Mouse (Mus musculus) heart, embryonic 13.5 days (tissue): ENCODE results near the gene Melk. TPM values are rescaled to one million over a fixed set of nuclear protein-coding genes. Genes with fewer than 3 reads are reported as not detected.

Experiments
- ATAC-seq: fragments of 200-750 bp; cut with Nextera tagmentation; 2 replicates; pipeline ENCODE4 v1.8.0; 2017; ENCODE audit warnings: moderate TSS enrichment; ENCODE audit not compliant: insufficient number of reproducible peaks, low FRiP score, low TSS enrichment; ENCODE audit errors: extremely low read depth
- H3K27ac ChIP-seq: fragments of 300-500 bp; sonication (generic); replicated peaks from 2 replicates; pipeline ENCODE4 v1.5.1; 2015; ENCODE audit warnings: moderate library complexity, mild to moderate bottlenecking, inconsistent platforms
- H3K27me3 ChIP-seq: fragments of 300-500 bp; sonication (generic); replicated peaks from 2 replicates; pipeline ENCODE4 v1.6.1; 2015; ENCODE audit warnings: mild to moderate bottlenecking, inconsistent platforms
- H3K36me3 ChIP-seq: fragments of 300-500 bp; sonication (generic); 2 replicates; pipeline ENCODE4 v1.6.1; 2015; ENCODE audit warnings: mild to moderate bottlenecking, inconsistent platforms
- H3K4me1 ChIP-seq: fragments of 300-500 bp; sonication (generic); 2 replicates; pipeline ENCODE4 v1.6.1; 2015; ENCODE audit warnings: inconsistent platforms
- H3K4me2 ChIP-seq: fragments of 300-500 bp; sonication (generic); 2 replicates; pipeline ENCODE4 v1.6.1; 2015; ENCODE audit warnings: inconsistent platforms, mild to moderate bottlenecking, moderate library complexity
- H3K4me3 ChIP-seq: fragments of 300-500 bp; sonication (generic); 2 replicates; pipeline ENCODE4 v1.5.1; 2015; ENCODE audit warnings: moderate library complexity, mild to moderate bottlenecking, inconsistent platforms
- H3K9ac ChIP-seq: fragments of 300-500 bp; sonication (generic); 2 replicates; pipeline ENCODE4 v1.6.1; 2015; ENCODE audit warnings: inconsistent platforms, mild to moderate bottlenecking, moderate library complexity
- H3K9me3 ChIP-seq: fragments of 300-500 bp; sonication (generic); 2 replicates; pipeline ENCODE4 v1.6.1; 2016; ENCODE audit warnings: inconsistent platforms
- WGBS: fragments of 180-500 bp; shearing (Covaris S2); methylation state at CpG from one replicate; pipeline ENCODE4 v1.1.7; 2015; ENCODE audit warnings: mixed read lengths; 5-methylcytosine and 5-hydroxymethylcytosine counted together
- polyA plus RNA-seq: library from polyadenylated mRNA; unstranded; fragments of >200 nt; fragmentation: Nextera tagmentation; extraction: Ambion mirVana; gene quantifications from 2 replicates; pipeline ENCODE4 v1.2.1, GENCODE M21; 2015

Gene Melk
- polyA plus RNA-seq, 1 experiment from 2014 or later: 28.4 TPM

GRCm38 (mm10) chr4:44281597-44282265, 18.9 kb upstream of the Melk start:
- no peak for ATAC-seq
- no peak overlapping the region for H3K27ac ChIP-seq
- no peak overlapping the region for H3K4me3 ChIP-seq
- no peaks in the 10 kb centered on the region for H3K27me3 ChIP-seq
- H3K4me1 ChIP-seq: no peaks in the 10 kb centered on the region
- no peaks in the 10 kb centered on the region for H3K36me3 ChIP-seq
- no peaks in the 10 kb centered on the region for H3K9me3 ChIP-seq
- H3K9ac ChIP-seq: no peak overlapping the region
- WGBS: 66% methylated on average over 7 of the region's 7 CpGs
- H3K4me2 ChIP-seq: no peak overlapping the region

GRCm38 (mm10) chr4:44292534-44292933, 8.1 kb upstream of the Melk start:
- WGBS: 11% methylated on average over 7 of the region's 7 CpGs
- H3K4me1 ChIP-seq: no peaks in the 10 kb centered on the region
- H3K4me3 ChIP-seq: no peak overlapping the region
- no peaks in the 10 kb centered on the region for H3K27me3 ChIP-seq
- ATAC-seq: no peak
- no peak overlapping the region for H3K27ac ChIP-seq
- H3K36me3 ChIP-seq: no peaks in the 10 kb centered on the region
- H3K9me3 ChIP-seq: no peaks in the 10 kb centered on the region
- H3K4me2 ChIP-seq: no peak overlapping the region
- no peak overlapping the region for H3K9ac ChIP-seq

- H3K27ac ChIP-seq: no peak overlapping the region
- no peak overlapping the region for H3K4me2 ChIP-seq
- H3K9me3 ChIP-seq: no peaks in the 10 kb centered on the region
- H3K4me3 ChIP-seq: no peak overlapping the region
- 35% methylated on average over 1 of the region's 1 CpGs for WGBS
- H3K9ac ChIP-seq: no peak overlapping the region
- no peaks in the 10 kb centered on the region for H3K27me3 ChIP-seq
- no peak for ATAC-seq
- H3K4me1 ChIP-seq: no peaks in the 10 kb centered on the region
- no peaks in the 10 kb centered on the region for H3K36me3 ChIP-seq
These were observed 4.8 kb upstream of the Melk start for GRCm38 (mm10) chr4:44295837-44296236.

- H3K36me3 ChIP-seq: peaks cover 62% of the 10 kb centered on the region
- no peak overlapping the region for H3K4me2 ChIP-seq
- WGBS: 82% methylated on average over 7 of the region's 7 CpGs
- no peak overlapping the region for H3K27ac ChIP-seq
- no peaks in the 10 kb centered on the region for H3K27me3 ChIP-seq
- ATAC-seq: no peak
- H3K4me3 ChIP-seq: no peak overlapping the region
- no peak overlapping the region for H3K9ac ChIP-seq
- H3K4me1 ChIP-seq: peaks cover 13% of the 10 kb centered on the region
- no peaks in the 10 kb centered on the region for H3K9me3 ChIP-seq
These were observed 5.9 kb downstream of the Melk start for GRCm38 (mm10) chr4:44306585-44306984.

GRCm38 (mm10) chr4:44310429-44310828, 9.8 kb downstream of the Melk start:
- Histone ChIP-seq H3K4me1 (no peaks in the 10 kb centered on the region), H3K36me3 (peaks cover 91% of the 10 kb centered on the region), H3K27me3 (no peaks in the 10 kb centered on the region), H3K9me3 (no peaks in the 10 kb centered on the region), H3K9ac (no peak overlapping the region), H3K4me3 (no peak overlapping the region), H3K27ac (no peak overlapping the region), H3K4me2 (no peak overlapping the region)
- ATAC-seq: no peak
- 83% methylated on average over 4 of the region's 4 CpGs for WGBS

GRCm38 (mm10) chr4:44310911-44311310, 10.2 kb downstream of the Melk start:
- no peak overlapping the region for H3K27ac ChIP-seq
- 91% methylated on average over 4 of the region's 4 CpGs for WGBS
- H3K9ac ChIP-seq: no peak overlapping the region
- ATAC-seq: no peak
- H3K36me3 ChIP-seq: peaks cover 87% of the 10 kb centered on the region
- no peaks in the 10 kb centered on the region for H3K4me1 ChIP-seq
- no peaks in the 10 kb centered on the region for H3K9me3 ChIP-seq
- no peaks in the 10 kb centered on the region for H3K27me3 ChIP-seq
- H3K4me3 ChIP-seq: no peak overlapping the region
- no peak overlapping the region for H3K4me2 ChIP-seq

- peaks cover 63% of the 10 kb centered on the region for H3K36me3 ChIP-seq
- WGBS: 77% methylated on average over 12 of the region's 12 CpGs
- no peak overlapping the region for H3K4me2 ChIP-seq
- no peak overlapping the region for H3K9ac ChIP-seq
- H3K4me1 ChIP-seq: no peaks in the 10 kb centered on the region
- no peak overlapping the region for H3K4me3 ChIP-seq
- H3K9me3 ChIP-seq: no peaks in the 10 kb centered on the region
- no peak for ATAC-seq
- H3K27me3 ChIP-seq: no peaks in the 10 kb centered on the region
- no peak overlapping the region for H3K27ac ChIP-seq
These were observed 15.7 kb downstream of the Melk start for GRCm38 (mm10) chr4:44316270-44316809.

GRCm38 (mm10) chr4:44320448-44320847, 19.8 kb downstream of the Melk start:
- Histone ChIP-seq H3K27me3 (no peaks in the 10 kb centered on the region), H3K36me3 (peaks cover 47% of the 10 kb centered on the region), H3K4me2 (no peak overlapping the region), H3K4me3 (no peak overlapping the region), H3K9me3 (no peaks in the 10 kb centered on the region), H3K27ac (no peak overlapping the region), H3K9ac (no peak overlapping the region), H3K4me1 (no peaks in the 10 kb centered on the region)
- WGBS: 86% methylated on average over 6 of the region's 6 CpGs
- no peak for ATAC-seq

GRCm38 (mm10) chr4:44322124-44322523, 21.4 kb downstream of the Melk start:
- 79% methylated on average over 7 of the region's 7 CpGs for WGBS
- Histone ChIP-seq H3K36me3 (peaks cover 61% of the 10 kb centered on the region), H3K9me3 (no peaks in the 10 kb centered on the region), H3K4me3 (no peak overlapping the region), H3K27me3 (no peaks in the 10 kb centered on the region), H3K4me2 (no peak overlapping the region), H3K9ac (no peak overlapping the region), H3K4me1 (no peaks in the 10 kb centered on the region), H3K27ac (no peak overlapping the region)
- ATAC-seq: no peak

GRCm38 (mm10) chr4:44325453-44325852, 24.8 kb downstream of the Melk start:
- peaks cover 59% of the 10 kb centered on the region for H3K36me3 ChIP-seq
- no peaks in the 10 kb centered on the region for H3K27me3 ChIP-seq
- 48% methylated on average over 4 of the region's 4 CpGs for WGBS
- no peak overlapping the region for H3K27ac ChIP-seq
- no peak for ATAC-seq
- no peak overlapping the region for H3K4me3 ChIP-seq
- no peaks in the 10 kb centered on the region for H3K4me1 ChIP-seq
- H3K4me2 ChIP-seq: no peak overlapping the region
- no peak overlapping the region for H3K9ac ChIP-seq
- H3K9me3 ChIP-seq: no peaks in the 10 kb centered on the region

- H3K4me2 ChIP-seq: no peak overlapping the region
- H3K4me3 ChIP-seq: no peak overlapping the region
- ATAC-seq: no peak
- no peak overlapping the region for H3K27ac ChIP-seq
- H3K27me3 ChIP-seq: no peaks in the 10 kb centered on the region
- peaks cover 64% of the 10 kb centered on the region for H3K36me3 ChIP-seq
- H3K4me1 ChIP-seq: no peaks in the 10 kb centered on the region
- 85% methylated on average over 3 of the region's 3 CpGs for WGBS
- H3K9me3 ChIP-seq: no peaks in the 10 kb centered on the region
- H3K9ac ChIP-seq: no peak overlapping the region
These were observed 26.0 kb downstream of the Melk start for GRCm38 (mm10) chr4:44326721-44327120.

- Histone ChIP-seq H3K4me2 (no peak overlapping the region), H3K4me3 (no peak overlapping the region), H3K27ac (no peak overlapping the region), H3K9me3 (no peaks in the 10 kb centered on the region), H3K4me1 (0 out of 2 replicates have a peak, but pooled peaks cover 3% of the 10 kb centered on the region), H3K27me3 (no peaks in the 10 kb centered on the region), H3K36me3 (peaks cover 66% of the 10 kb centered on the region), H3K9ac (no peak overlapping the region)
- ATAC-seq: no peak
- 75% methylated on average over 1 of the region's 1 CpGs for WGBS
These were observed 27.3 kb downstream of the Melk start for GRCm38 (mm10) chr4:44327976-44328375.
